Comparison of ENCODE assay signal across 26 mouse cellular contexts in the genomic region with DNA sequence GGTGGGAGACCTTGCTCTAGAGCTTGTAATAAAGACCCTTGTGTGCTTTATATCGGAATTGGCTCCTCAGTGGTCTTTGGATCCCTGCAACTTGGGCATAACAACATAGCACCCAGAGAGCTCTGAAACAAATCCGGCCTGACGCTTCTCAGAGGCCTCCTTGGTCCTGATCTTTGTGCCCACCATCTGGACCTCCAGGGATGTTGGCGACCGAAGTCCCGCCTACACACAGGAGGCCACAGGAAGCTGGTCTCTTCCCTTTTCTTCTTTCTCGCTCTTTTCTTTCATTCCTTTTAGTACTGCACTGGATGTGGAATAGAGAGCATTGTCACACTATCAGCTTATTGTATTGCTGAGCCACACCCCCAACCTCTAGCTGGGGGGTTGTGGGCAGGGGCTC. TPM values are rescaled to one million over a fixed set of nuclear protein-coding genes. Genes with fewer than 3 reads are reported as not detected.
DNase-seq lines count a peak whose midpoint lies in the region; ATAC-seq and TF ChIP-seq lines count a peak whose summit lies in the region.
"Had no signal": no experiment of that assay in that cellular context is flagged by ENCODE, and none has a peak within 500 bp of the region (broad histone marks: within the 10 kb centered on the region; RNA-seq: fewer than 3 reads in every experiment).

No protein-coding gene starts in this region.

- no peaks in the 10 kb centered on the region for H3K36me3 ChIP-seq in midbrain, embryonic 11.5 days (ENCODE audit: control insufficient read depth, insufficient read depth, low read length)
- no peaks in the 10 kb centered on the region for H3K36me3 ChIP-seq in midbrain, embryonic 16.5 days (ENCODE audit: control insufficient read depth, insufficient read depth, low read length)
- no peaks in the 10 kb centered on the region for H3K36me3 ChIP-seq in testis, adult 2 months (ENCODE audit: control insufficient read depth, insufficient read depth, low read length)
- H3K36me3 ChIP-seq in ES-Bruce4 (ENCODE audit: control insufficient read depth, insufficient read depth, low read length, poor library complexity, severe bottlenecking): no peaks in the 10 kb centered on the region
- H3K36me3 ChIP-seq: embryonic facial prominence, embryonic 13.5 days; embryonic facial prominence, embryonic 15.5 days; forebrain, embryonic 10.5 days; forebrain, embryonic 12.5 days had no signal

- TF ChIP-seq POLR2A in testis, adult 2 months (IDR thresholded peaks at IDR 0.05; ENCODE audit: control insufficient read depth, low read depth, low read length): no peak
- no peak for TF ChIP-seq POLR2A in ES-Bruce4 (IDR thresholded peaks at IDR 0.05; ENCODE audit: insufficient read depth, low read length)

- no peak overlapping the region for H3K4me3 ChIP-seq in midbrain, embryonic 11.5 days (ENCODE audit: low read depth, low read length)
- no peak overlapping the region for H3K4me3 ChIP-seq in midbrain, embryonic 16.5 days (ENCODE audit: low read depth, low read length)
- H3K4me3 ChIP-seq in testis, adult 2 months (ENCODE audit: control insufficient read depth, low read depth, low read length): peak overlapping the region; percentile 22
- 0 out of 2 replicates have a peak overlapping the region, but pooled peaks have one; percentile 19 for H3K4me3 ChIP-seq in ES-Bruce4 (ENCODE audit: low read depth, low read length)
- H3K4me3 ChIP-seq: embryonic facial prominence, embryonic 13.5 days; embryonic facial prominence, embryonic 15.5 days; erythroblast, embryonic 14.5 days; forebrain, embryonic 10.5 days; forebrain, embryonic 12.5 days had no signal

- no peak overlapping the region for H3K9ac ChIP-seq in midbrain, embryonic 11.5 days (ENCODE audit: low read length)
- no peak overlapping the region for H3K9ac ChIP-seq in midbrain, embryonic 16.5 days (ENCODE audit: low read depth, low read length)
- 0 out of 2 replicates have a peak overlapping the region, but pooled peaks have one; percentile 23 for H3K9ac ChIP-seq in ES-Bruce4 (ENCODE audit: low read depth, poor library complexity, severe bottlenecking)
- H3K9ac ChIP-seq: embryonic facial prominence, embryonic 13.5 days; embryonic facial prominence, embryonic 15.5 days; forebrain, embryonic 12.5 days had no signal

- peak; percentile 62 for DNase-seq in midbrain, embryonic 11.5 days (ENCODE audit: low spot score, missing footprints)
- no peak for DNase-seq in testis, postnatal 10 days (ENCODE audit: low spot score)
- DNase-seq in urinary bladder, postnatal 4 days (ENCODE audit: low spot score in 2 of 2): no peak
- DNase-seq: adrenal gland, adult 2 months; adrenal gland, postnatal 10 days; adrenal gland, postnatal 25 days; cerebellum, adult 11 months; cerebellum, adult 18-20 months; cerebellum, adult 8-10 months; cerebellum, adult 9-11 months; cerebellum, postnatal 14 days; cerebellum, postnatal 36 days; embryo, embryonic 11 days had no signal

- H3K27me3 ChIP-seq in midbrain, embryonic 11.5 days (ENCODE audit: control insufficient read depth, insufficient read depth, low read length): peaks cover 4% of the 10 kb centered on the region; the same call in 1 of the 2 replicates
- no peaks in the 10 kb centered on the region for H3K27me3 ChIP-seq in midbrain, embryonic 16.5 days (ENCODE audit: control insufficient read depth, insufficient read depth, low read depth, low read length)
- no peaks in the 10 kb centered on the region for H3K27me3 ChIP-seq in testis, adult 2 months (ENCODE audit: control insufficient read depth, insufficient read depth, low read length)
- no peaks in the 10 kb centered on the region for H3K27me3 ChIP-seq in ES-Bruce4 (ENCODE audit: control insufficient read depth, insufficient read depth, low read length, poor library complexity, severe bottlenecking)

- no peaks in the 10 kb centered on the region for H3K9me3 ChIP-seq in midbrain, embryonic 11.5 days (ENCODE audit: control insufficient read depth, low read length)
- H3K9me3 ChIP-seq in midbrain, embryonic 16.5 days (replicated peaks; ENCODE audit: control insufficient read depth, low read length, poor library complexity, severe bottlenecking): no peaks in the 10 kb centered on the region
- no peaks in the 10 kb centered on the region for H3K9me3 ChIP-seq in ES-Bruce4 (replicated peaks; ENCODE audit: control insufficient read depth, insufficient read depth, low read length, poor library complexity, severe bottlenecking)
- H3K9me3 ChIP-seq: embryonic facial prominence, embryonic 15.5 days; forebrain, embryonic 10.5 days; forebrain, embryonic 12.5 days had no signal

- TF ChIP-seq EP300 in ES-Bruce4 (IDR thresholded peaks at IDR 0.05; ENCODE audit: insufficient read depth, low read depth, low read length): no peak

- H3K4me1 ChIP-seq in midbrain, embryonic 11.5 days (ENCODE audit: control insufficient read depth, insufficient read depth, low read length): no peaks in the 10 kb centered on the region
- no peaks in the 10 kb centered on the region for H3K4me1 ChIP-seq in midbrain, embryonic 16.5 days (ENCODE audit: control insufficient read depth, insufficient read depth, low read length)
- no peaks in the 10 kb centered on the region; the same call in 1 of the 2 replicates for H3K4me1 ChIP-seq in testis, adult 2 months (ENCODE audit: control insufficient read depth, insufficient read depth, low read length)
- peaks cover 2% of the 10 kb centered on the region for H3K4me1 ChIP-seq in ES-Bruce4 (ENCODE audit: control insufficient read depth, insufficient read depth, low read length)
- H3K4me1 ChIP-seq: embryonic facial prominence, embryonic 13.5 days; embryonic facial prominence, embryonic 15.5 days; forebrain, embryonic 12.5 days had no signal

- no peak overlapping the region for H3K4me2 ChIP-seq in midbrain, embryonic 11.5 days
- no peak overlapping the region for H3K4me2 ChIP-seq in midbrain, embryonic 16.5 days (ENCODE audit: low read length)
- H3K4me2 ChIP-seq: embryonic facial prominence, embryonic 13.5 days; embryonic facial prominence, embryonic 15.5 days; forebrain, embryonic 12.5 days had no signal

- no peak for TF ChIP-seq CTCF in testis, adult 2 months (IDR thresholded peaks at IDR 0.05; ENCODE audit: control insufficient read depth, insufficient read depth, insufficient replicate concordance, low read depth, low read length)
- no peak for TF ChIP-seq CTCF in ES-Bruce4 (IDR thresholded peaks at IDR 0.05; ENCODE audit: low read depth, low read length)

- H3K27ac ChIP-seq in midbrain, embryonic 11.5 days (ENCODE audit: low read depth, low read length): no peak overlapping the region
- H3K27ac ChIP-seq in midbrain, embryonic 16.5 days (ENCODE audit: low read length): no peak overlapping the region
- no peak overlapping the region for H3K27ac ChIP-seq in testis, adult 2 months (ENCODE audit: control insufficient read depth, insufficient read depth, low read depth, low read length)
- H3K27ac ChIP-seq in ES-Bruce4 (ENCODE audit: insufficient read depth, low read length): no peak overlapping the region
- H3K27ac ChIP-seq: embryonic facial prominence, embryonic 13.5 days; embryonic facial prominence, embryonic 15.5 days; forebrain, embryonic 10.5 days; forebrain, embryonic 12.5 days had no signal

- ATAC-seq in midbrain, embryonic 11.5 days (ENCODE audit: low FRiP score): no peak
- ATAC-seq in midbrain, embryonic 16.5 days: no peak
- ATAC-seq: forebrain, embryonic 14.5 days; forebrain, embryonic 16.5 days had no signal

- 64% methylated on average over 7 of the region's 7 CpGs for WGBS in midbrain, embryonic 11.5 days
- WGBS in midbrain, embryonic 16.5 days: 60% methylated on average over 7 of the region's 7 CpGs

RNA-seq across cellular contexts. Expression of a gene that starts 12.2 kb away (rescaled TPM):
- not detected in 2 replicates for polyA plus RNA-seq in midbrain, embryonic 11.5 days (2014; fragmentation: Nextera tagmentation; extraction: Ambion mirVana)
- not detected in 2 replicates for polyA plus RNA-seq in midbrain, embryonic 16.5 days (2015; fragmentation: Nextera tagmentation; extraction: Ambion mirVana)
- polyA plus RNA-seq in testis, adult 2 months (2012; rRNA removed): 3,148 and 3,520 TPM in 2 replicates
- polyA plus RNA-seq in ES-Bruce4 (2011; ENCODE audit: insufficient read depth, insufficient read length, low read depth, missing spikeins): not detected in 2 replicates
- polyA plus RNA-seq: adrenal gland, adult 2 months; C2C12; embryonic facial prominence, embryonic 13.5 days; embryonic facial prominence, embryonic 15.5 days; erythroblast, embryonic 14.5 days; forebrain, embryonic 10.5 days; forebrain, embryonic 12.5 days; forebrain, embryonic 14.5 days; forebrain, embryonic 16.5 days had no signal

RNA-seq across cellular contexts. Expression of a gene that starts 16.3 kb away (rescaled TPM):
- not detected in 2 replicates for polyA plus RNA-seq in midbrain, embryonic 11.5 days (2014; fragmentation: Nextera tagmentation; extraction: Ambion mirVana)
- polyA plus RNA-seq in midbrain, embryonic 16.5 days (2015; fragmentation: Nextera tagmentation; extraction: Ambion mirVana): 0.14 TPM in 1 of 2 replicates, not detected in the other
- polyA plus RNA-seq in testis, adult 2 months (2012; rRNA removed): 29.1 and 29.8 TPM in 2 replicates
- polyA plus RNA-seq in ES-Bruce4 (2011; ENCODE audit: insufficient read depth, insufficient read length, low read depth, missing spikeins): not detected in 2 replicates
- polyA plus RNA-seq: adrenal gland, adult 2 months; brain, embryonic 14.5 days; C2C12; embryonic facial prominence, embryonic 11.5 days; erythroblast, embryonic 14.5 days; forebrain, embryonic 10.5 days; forebrain, embryonic 14.5 days; forebrain, embryonic 16.5 days had no signal

RNA-seq across cellular contexts. Expression of a gene that starts 26.9 kb away (rescaled TPM):
- polyA plus RNA-seq in midbrain, embryonic 11.5 days (2014; fragmentation: Nextera tagmentation; extraction: Ambion mirVana): 104 and 117 TPM in 2 replicates
- polyA plus RNA-seq in midbrain, embryonic 16.5 days (2015; fragmentation: Nextera tagmentation; extraction: Ambion mirVana): 225 and 237 TPM in 2 replicates
- polyA plus RNA-seq in testis, adult 2 months (2012; rRNA removed): 53.2 and 55.4 TPM in 2 replicates
- 76.7 and 89.3 TPM in 2 replicates for polyA plus RNA-seq in ES-Bruce4 (2011; ENCODE audit: insufficient read depth, insufficient read length, low read depth, missing spikeins)

RNA-seq across cellular contexts. Expression of a gene that starts 27.0 kb away (rescaled TPM):
- polyA plus RNA-seq in midbrain, embryonic 11.5 days (2014; fragmentation: Nextera tagmentation; extraction: Ambion mirVana): 1.1 and 1.4 TPM in 2 replicates
- polyA plus RNA-seq in midbrain, embryonic 16.5 days (2015; fragmentation: Nextera tagmentation; extraction: Ambion mirVana): 1.1 and 1.5 TPM in 2 replicates
- polyA plus RNA-seq in testis, adult 2 months (2012; rRNA removed): 1,462 and 1,528 TPM in 2 replicates
- 0.65 and 1.3 TPM in 2 replicates for polyA plus RNA-seq in ES-Bruce4 (2011; ENCODE audit: insufficient read depth, insufficient read length, low read depth, missing spikeins)
- polyA plus RNA-seq: erythroblast, embryonic 14.5 days had no signal

RNA-seq across cellular contexts. Expression of a gene that starts 33.3 kb away (rescaled TPM):
- polyA plus RNA-seq in midbrain, embryonic 11.5 days (2014; fragmentation: Nextera tagmentation; extraction: Ambion mirVana): 2.2 and 3.4 TPM in 2 replicates
- polyA plus RNA-seq in midbrain, embryonic 16.5 days (2015; fragmentation: Nextera tagmentation; extraction: Ambion mirVana): 4.0 and 4.2 TPM in 2 replicates
- 1.7 and 3.1 TPM in 2 replicates for polyA plus RNA-seq in testis, adult 2 months (2012; rRNA removed)
- polyA plus RNA-seq in ES-Bruce4 (2011; ENCODE audit: insufficient read depth, insufficient read length, low read depth, missing spikeins): 0.75 and 0.87 TPM in 2 replicates

Comparison
In these comparisons a context has a peak if more than half of its experiments do, and no peak if none do; other contexts are left out.
1. H3K4me3 ChIP-seq: peak in testis, adult 2 months (single experiment) and ES-Bruce4 (single experiment); none in midbrain, embryonic 11.5 days (single experiment) and midbrain, embryonic 16.5 days (single experiment).
2. RNA of a gene that starts 12.2 kb away (polyA plus RNA-seq): 3,148 to 3,520 TPM in testis, adult 2 months; not detected in ES-Bruce4, not detected in midbrain, embryonic 11.5 days and not detected in midbrain, embryonic 16.5 days; every median in the first group is over 1,000 times any median in the second.
3. RNA of a gene that starts 16.3 kb away (polyA plus RNA-seq): 29.1 to 29.8 TPM in testis, adult 2 months; 0.14 TPM in midbrain, embryonic 16.5 days, not detected in midbrain, embryonic 11.5 days and not detected in ES-Bruce4; every median in the first group is over 10 times any median in the second.